In the genomic region with DNA sequence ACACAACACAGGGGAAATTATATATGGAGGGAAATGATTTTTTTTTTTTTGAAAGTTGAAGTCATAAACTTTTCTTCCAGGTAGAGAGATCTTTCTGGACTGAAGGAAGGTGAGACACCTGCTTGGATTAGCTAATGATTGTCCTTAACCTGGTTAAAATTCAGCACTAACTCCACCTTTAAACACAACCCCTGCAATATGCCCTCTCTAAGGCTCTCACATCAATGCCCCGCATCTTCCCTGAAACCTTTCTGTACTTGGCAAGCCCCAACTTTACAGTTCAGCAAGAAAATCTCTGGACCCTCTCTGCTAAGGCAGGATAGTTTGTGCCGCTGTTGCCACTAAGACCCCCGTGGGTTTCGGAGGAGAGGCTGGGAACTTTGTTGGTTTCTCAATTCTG, we compare ENCODE assay signal across 20 mouse cellular contexts. TPM values are rescaled to one million over a fixed set of nuclear protein-coding genes. Genes with fewer than 3 reads are reported as not detected.
DNase-seq lines count a peak whose midpoint lies in the region; ATAC-seq and TF ChIP-seq lines count a peak whose summit lies in the region.
"Had no signal": no experiment of that assay in that cellular context is flagged by ENCODE, and none has a peak within 500 bp of the region (broad histone marks: within the 10 kb centered on the region; RNA-seq: fewer than 3 reads in every experiment).

No protein-coding gene starts in this region.

- H3K4me3 ChIP-seq in heart, embryonic 12.5 days, result no peak overlapping the region
- no peak overlapping the region for H3K4me3 ChIP-seq in kidney, embryonic 14.5 days (ENCODE audit: low read length)
- H3K4me3 ChIP-seq in intestine, embryonic 15.5 days (replicated peaks), result no peak overlapping the region
- H3K4me3 ChIP-seq in kidney, postnatal 0 days (replicated peaks; ENCODE audit: low read depth, low read length), result no peak overlapping the region
- H3K4me3 ChIP-seq: embryonic facial prominence, embryonic 15.5 days; erythroblast, embryonic 14.5 days; forebrain, embryonic 10.5 days; gastrocnemius, adult 2 months; hindbrain, embryonic 12.5 days had no signal

- H3K36me3 ChIP-seq in heart, embryonic 12.5 days, result peaks cover 26% of the 10 kb centered on the region
- H3K36me3 ChIP-seq in kidney, embryonic 14.5 days (ENCODE audit: control insufficient read depth, insufficient read depth, low read length), result peaks cover 27% of the 10 kb centered on the region
- H3K36me3 ChIP-seq in intestine, embryonic 15.5 days, result peaks cover 13% of the 10 kb centered on the region
- H3K36me3 ChIP-seq in kidney, postnatal 0 days (ENCODE audit: insufficient read depth, low read length), result peaks cover 15% of the 10 kb centered on the region; the same call in 1 of the 2 replicates

- ATAC-seq in heart, embryonic 12.5 days (ENCODE audit: insufficient number of reproducible peaks, low FRiP score), result no peak
- no peak for ATAC-seq in kidney, embryonic 14.5 days (ENCODE audit: low FRiP score, low TSS enrichment)
- ATAC-seq in intestine, embryonic 15.5 days, result 0 out of 2 replicates have a peak, but pooled peaks have one; percentile 42
- no peak for ATAC-seq in kidney, postnatal 0 days (replicated peaks; ENCODE audit: low FRiP score, low read depth)
- ATAC-seq: forebrain, embryonic 14.5 days had no signal

- H3K4me1 ChIP-seq in heart, embryonic 12.5 days (replicated peaks), result no peaks in the 10 kb centered on the region
- H3K4me1 ChIP-seq in kidney, embryonic 14.5 days (ENCODE audit: control insufficient read depth, insufficient read depth, low read length), result peaks cover 10% of the 10 kb centered on the region; the same call in 1 of the 2 replicates
- H3K4me1 ChIP-seq in intestine, embryonic 15.5 days (replicated peaks), result 0 out of 2 replicates have a peak, but pooled peaks cover 3% of the 10 kb centered on the region
- no peaks in the 10 kb centered on the region for H3K4me1 ChIP-seq in kidney, postnatal 0 days (replicated peaks; ENCODE audit: insufficient read depth, low read length)
- H3K4me1 ChIP-seq: embryonic facial prominence, embryonic 15.5 days; hindbrain, embryonic 12.5 days had no signal

- no peak overlapping the region for H3K9ac ChIP-seq in heart, embryonic 12.5 days
- no peak overlapping the region for H3K9ac ChIP-seq in kidney, embryonic 14.5 days (ENCODE audit: low read depth, low read length)
- H3K9ac ChIP-seq in intestine, embryonic 15.5 days, result no peak overlapping the region
- no peak overlapping the region for H3K9ac ChIP-seq in kidney, postnatal 0 days (ENCODE audit: low read depth, low read length)
- H3K9ac ChIP-seq: embryonic facial prominence, embryonic 15.5 days; hindbrain, embryonic 12.5 days had no signal

- no peaks in the 10 kb centered on the region for H3K9me3 ChIP-seq in heart, embryonic 12.5 days (replicated peaks)
- H3K9me3 ChIP-seq in kidney, embryonic 14.5 days (ENCODE audit: control insufficient read depth, low read length), result no peaks in the 10 kb centered on the region
- no peaks in the 10 kb centered on the region for H3K9me3 ChIP-seq in intestine, embryonic 15.5 days
- no peaks in the 10 kb centered on the region for H3K9me3 ChIP-seq in kidney, postnatal 0 days (replicated peaks; ENCODE audit: low read length)
- H3K9me3 ChIP-seq: embryonic facial prominence, embryonic 15.5 days; forebrain, embryonic 10.5 days; hindbrain, embryonic 12.5 days had no signal

- no peaks in the 10 kb centered on the region for H3K27me3 ChIP-seq in heart, embryonic 12.5 days (replicated peaks)
- no peaks in the 10 kb centered on the region for H3K27me3 ChIP-seq in kidney, embryonic 14.5 days (ENCODE audit: control insufficient read depth, insufficient read depth, low read length)
- no peaks in the 10 kb centered on the region for H3K27me3 ChIP-seq in intestine, embryonic 15.5 days (replicated peaks)
- H3K27me3 ChIP-seq in kidney, postnatal 0 days (ENCODE audit: insufficient read depth, low read length), result no peaks in the 10 kb centered on the region
- H3K27me3 ChIP-seq: embryonic facial prominence, embryonic 15.5 days; hindbrain, embryonic 12.5 days had no signal

- 82% methylated on average over 4 of the region's 4 CpGs for WGBS in heart, embryonic 12.5 days
- WGBS in kidney, embryonic 14.5 days, result 78% methylated on average over 4 of the region's 4 CpGs
- WGBS in intestine, embryonic 15.5 days, result 73% methylated on average over 4 of the region's 4 CpGs
- 59% methylated on average over 4 of the region's 4 CpGs for WGBS in kidney, postnatal 0 days

- no peak overlapping the region for H3K4me2 ChIP-seq in heart, embryonic 12.5 days
- no peak overlapping the region for H3K4me2 ChIP-seq in kidney, embryonic 14.5 days (replicated peaks; ENCODE audit: low read depth, low read length)
- H3K4me2 ChIP-seq in intestine, embryonic 15.5 days (replicated peaks), result no peak overlapping the region
- no peak overlapping the region for H3K4me2 ChIP-seq in kidney, postnatal 0 days (ENCODE audit: low read length)
- H3K4me2 ChIP-seq: embryonic facial prominence, embryonic 15.5 days; hindbrain, embryonic 12.5 days had no signal

- DNase-seq in heart, adult 11 months, result peak; percentile 42
- DNase-seq in kidney, postnatal 4 days, result no peak
- no peak for DNase-seq in kidney, postnatal 0 days (ENCODE audit: low spot score)
- DNase-seq in adrenal gland, adult 8-10 months, result no peak
- DNase-seq: adrenal gland, postnatal 14 days; cerebellum, adult 11-12 months; cerebellum, adult 9-10 months; cerebellum, postnatal 36 days; gastrocnemius, adult 2 months; gastrocnemius, postnatal 25 days; heart, postnatal 10 days; heart, postnatal 4 days had no signal

- no peak for TF ChIP-seq CTCF in kidney, postnatal 0 days (IDR thresholded peaks at IDR 0.05; ENCODE audit: low read depth)

- no peak overlapping the region for H3K27ac ChIP-seq in heart, embryonic 12.5 days (ENCODE audit: poor library complexity, severe bottlenecking)
- 0 out of 2 replicates have a peak overlapping the region, but pooled peaks have one; percentile 6 for H3K27ac ChIP-seq in kidney, embryonic 14.5 days (ENCODE audit: low read depth, low read length)
- no peak overlapping the region for H3K27ac ChIP-seq in intestine, embryonic 15.5 days
- 0 out of 2 replicates have a peak overlapping the region, but pooled peaks have one; percentile 27 for H3K27ac ChIP-seq in kidney, postnatal 0 days
- H3K27ac ChIP-seq: embryonic facial prominence, embryonic 15.5 days; forebrain, embryonic 10.5 days; gastrocnemius, adult 2 months; hindbrain, embryonic 12.5 days had no signal

RNA-seq across cellular contexts. Expression of a gene that starts 20.1 kb away (rescaled TPM):
- 44.9 and 45.9 TPM in 2 replicates for polyA plus RNA-seq in heart, embryonic 12.5 days (2016; fragmentation: Nextera tagmentation; extraction: Ambion mirVana)
- 49.0 and 64.6 TPM in 2 replicates for polyA plus RNA-seq in kidney, embryonic 14.5 days (2014; fragmentation: Nextera tagmentation; extraction: Ambion mirVana)
- 53.6 and 60.8 TPM in 2 replicates for polyA plus RNA-seq in intestine, embryonic 15.5 days (2015; fragmentation: Nextera tagmentation; extraction: Ambion mirVana)
- polyA plus RNA-seq in kidney, postnatal 0 days (2015; fragmentation: Nextera tagmentation; extraction: Ambion mirVana), result 53.2 and 55.3 TPM in 2 replicates
- total RNA-seq in adrenal gland, adult 8-10 months (2022), result 10 to 100 TPM; 53.7 to 93.7 (median 73.7) TPM

Comparison
In these comparisons a context has a peak if more than half of its experiments do, and no peak if none do; other contexts are left out.
1. H3K27ac ChIP-seq: peak in kidney, embryonic 14.5 days (single experiment) and kidney, postnatal 0 days (single experiment); none in heart, embryonic 12.5 days (single experiment) and intestine, embryonic 15.5 days (single experiment).